Mouse (Mus musculus): ENCODE data around the gene Crnkl1. TPM values are rescaled to one million over a fixed set of nuclear protein-coding genes. Genes with fewer than 3 reads are reported as not detected.

The Crnkl1 gene
- polyA plus RNA-seq, 1 experiment from 2014 or later = 25.1 TPM

DNA sequence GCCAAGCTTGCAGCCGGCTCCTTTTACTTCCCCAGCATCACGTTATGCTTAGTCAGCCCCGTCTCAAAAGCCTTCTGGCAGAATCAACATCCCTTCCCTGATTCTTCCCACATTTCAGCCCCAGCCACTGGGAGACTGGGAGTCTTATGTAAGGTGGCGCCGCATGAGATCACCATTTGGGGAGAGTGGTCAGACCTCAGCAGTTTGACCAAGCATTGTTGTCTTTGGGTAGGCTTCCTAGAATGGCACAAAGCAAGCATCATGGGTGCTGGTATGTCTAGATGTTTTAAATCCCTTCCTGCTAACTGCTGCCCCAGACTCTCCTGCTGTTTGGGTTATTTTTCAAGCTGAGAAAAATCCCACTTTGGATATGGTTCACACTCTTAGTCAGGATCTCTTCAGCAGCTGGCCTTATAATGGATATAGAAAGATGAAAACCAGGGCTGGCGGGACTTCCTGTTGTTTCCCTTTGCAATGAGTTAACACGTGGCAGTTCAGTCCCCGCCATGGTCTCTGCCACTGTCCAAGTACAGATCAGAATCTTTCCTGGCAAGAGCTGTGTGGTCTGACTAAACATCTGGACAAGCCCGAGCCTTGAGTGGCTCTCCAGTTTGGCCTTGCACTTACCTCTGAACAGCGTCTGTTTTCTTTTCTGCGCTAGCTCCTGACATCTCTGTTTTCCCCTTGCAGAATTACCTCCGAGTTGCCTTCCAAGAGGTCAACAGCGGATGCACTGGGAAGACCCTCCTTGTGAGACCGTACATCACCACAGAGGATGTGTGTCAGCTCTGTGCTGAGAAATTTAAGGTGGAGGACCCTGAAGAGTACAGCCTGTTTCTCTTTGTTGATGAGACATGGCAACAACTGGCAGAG lies 49.7 kb downstream of the Crnkl1 start:
- ATAC-seq (replicated peaks) = no peak
- 76% methylated on average over 14 of the region's 14 CpGs for WGBS
- Histone ChIP-seq H3K27ac (peak overlapping the region; percentile 36; the same call in 1 of the 2 replicates), H3K27me3 (replicated peaks) (no peaks in the 10 kb centered on the region), H3K36me3 (replicated peaks) (0 out of 2 replicates have a peak, but pooled peaks cover 5% of the 10 kb centered on the region), H3K4me2 (no peak overlapping the region), H3K9me3 (no peaks in the 10 kb centered on the region), H3K4me3 (no peak overlapping the region), H3K9ac (no peak overlapping the region), H3K4me1 (0 out of 2 replicates have a peak, but pooled peaks cover 2% of the 10 kb centered on the region)

DNA sequence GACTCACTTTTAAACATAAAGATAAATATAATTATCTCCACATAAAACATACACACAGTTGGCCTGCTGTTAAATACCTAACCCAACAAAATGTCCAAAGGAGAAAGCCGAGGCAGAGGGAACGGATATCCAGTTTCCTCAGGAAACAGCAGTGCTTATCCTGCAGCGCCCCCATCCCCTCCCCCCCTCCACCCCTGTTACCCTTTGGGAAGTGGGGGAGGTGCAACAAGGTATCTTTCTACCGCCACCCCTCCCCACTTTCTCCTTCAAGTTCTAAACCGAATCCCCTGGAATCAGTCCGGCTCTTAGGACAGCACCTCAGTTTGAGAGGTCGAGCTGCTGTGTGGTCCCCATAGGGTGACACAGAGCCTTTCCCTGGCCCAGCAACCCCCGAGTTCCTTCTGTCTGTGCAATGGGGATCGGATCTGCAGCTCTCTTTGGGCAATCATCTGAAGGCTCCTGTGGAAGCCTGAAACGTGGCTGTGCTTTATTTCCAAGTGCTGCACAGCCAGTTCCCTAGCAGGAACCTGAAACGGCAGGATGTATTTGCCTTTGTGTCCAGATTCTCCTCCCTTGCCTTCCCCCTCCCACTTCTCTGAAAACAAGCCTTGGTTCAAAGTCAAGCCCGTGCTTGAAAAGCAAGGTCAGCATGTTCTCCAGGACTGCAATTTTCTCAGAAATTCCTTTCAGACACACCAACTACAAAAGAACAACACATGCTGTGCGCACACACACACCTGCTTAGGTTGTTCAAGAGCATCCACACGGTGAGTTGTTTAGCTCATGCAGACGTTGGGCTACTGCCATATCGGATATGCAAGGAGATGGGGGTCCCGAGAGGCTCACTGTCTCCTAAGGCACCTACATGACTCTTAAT lies 50.5 kb downstream of the Crnkl1 start:
- H3K4me2 ChIP-seq = no peak overlapping the region
- 0 out of 2 replicates have a peak, but pooled peaks cover 5% of the 10 kb centered on the region for H3K36me3 ChIP-seq (replicated peaks)
- no peak overlapping the region for H3K9ac ChIP-seq
- H3K27me3 ChIP-seq (replicated peaks) = no peaks in the 10 kb centered on the region
- H3K4me1 ChIP-seq = 0 out of 2 replicates have a peak, but pooled peaks cover 2% of the 10 kb centered on the region
- H3K4me3 ChIP-seq = no peak overlapping the region
- 41% methylated on average over 17 of the region's 17 CpGs for WGBS
- peak; percentile 58; the same call in 1 of the 2 replicates for ATAC-seq (replicated peaks)
- peak overlapping the region; percentile 36; the same call in 1 of the 2 replicates for H3K27ac ChIP-seq
- H3K9me3 ChIP-seq = no peaks in the 10 kb centered on the region

DNA sequence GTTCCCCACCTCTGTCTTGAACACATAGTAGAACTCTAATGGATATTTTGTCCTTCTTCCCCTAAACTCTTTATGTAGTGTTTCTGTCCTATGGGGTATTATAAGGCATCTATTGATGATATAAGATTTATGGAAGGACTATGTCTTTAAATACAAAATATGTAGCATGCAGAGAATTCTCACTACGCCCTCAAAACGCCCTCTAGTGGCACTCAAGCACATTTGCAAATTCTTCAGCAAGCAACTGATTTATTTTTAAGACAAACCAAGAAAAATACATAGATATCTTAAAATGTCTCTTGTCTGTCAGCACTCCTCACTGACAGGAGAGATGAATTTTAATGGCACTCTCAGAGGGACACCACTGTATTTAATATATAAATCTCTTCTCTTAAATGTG lies 52.4 kb downstream of the Crnkl1 start:
- peaks cover 7% of the 10 kb centered on the region; the same call in 1 of the 2 replicates for H3K36me3 ChIP-seq (replicated peaks)
- 0 out of 2 replicates have a peak, but pooled peaks cover 2% of the 10 kb centered on the region for H3K4me1 ChIP-seq
- no peak overlapping the region for H3K4me3 ChIP-seq
- H3K27me3 ChIP-seq (replicated peaks) = no peaks in the 10 kb centered on the region
- no peak for ATAC-seq (replicated peaks)
- WGBS = 20% methylated on average over 2 of the region's 2 CpGs
- H3K9ac ChIP-seq = no peak overlapping the region
- no peak overlapping the region for H3K27ac ChIP-seq
- no peak overlapping the region for H3K4me2 ChIP-seq
- H3K9me3 ChIP-seq = no peaks in the 10 kb centered on the region

DNA sequence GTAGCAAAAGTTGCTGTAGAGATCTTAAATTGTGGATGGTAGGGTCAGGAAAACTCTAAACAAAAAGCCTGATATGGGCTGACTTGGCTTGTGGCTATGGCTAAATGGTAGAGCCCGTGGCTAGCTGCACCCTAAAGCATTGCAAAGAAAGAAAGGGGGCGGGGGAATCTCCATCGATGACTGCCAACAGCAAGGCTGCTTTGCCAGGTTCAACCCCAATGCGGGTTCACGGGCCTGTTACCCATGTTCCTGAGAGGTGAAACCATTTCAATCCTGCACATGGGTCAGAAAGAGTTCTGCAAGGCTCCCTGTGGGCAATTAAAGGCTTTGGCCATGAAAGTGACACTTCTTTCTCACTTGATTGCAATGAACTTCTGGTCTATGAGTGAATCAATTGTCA lies 52.9 kb downstream of the Crnkl1 start:
- Histone ChIP-seq H3K27me3 (replicated peaks) (no peaks in the 10 kb centered on the region), H3K36me3 (replicated peaks) (peaks cover 3% of the 10 kb centered on the region; the same call in 1 of the 2 replicates), H3K4me3 (no peak overlapping the region), H3K27ac (no peak overlapping the region), H3K4me1 (0 out of 2 replicates have a peak, but pooled peaks cover 2% of the 10 kb centered on the region), H3K4me2 (no peak overlapping the region), H3K9me3 (no peaks in the 10 kb centered on the region), H3K9ac (no peak overlapping the region)
- ATAC-seq (replicated peaks) = no peak
- 88% methylated on average over 5 of the region's 5 CpGs for WGBS

DNA sequence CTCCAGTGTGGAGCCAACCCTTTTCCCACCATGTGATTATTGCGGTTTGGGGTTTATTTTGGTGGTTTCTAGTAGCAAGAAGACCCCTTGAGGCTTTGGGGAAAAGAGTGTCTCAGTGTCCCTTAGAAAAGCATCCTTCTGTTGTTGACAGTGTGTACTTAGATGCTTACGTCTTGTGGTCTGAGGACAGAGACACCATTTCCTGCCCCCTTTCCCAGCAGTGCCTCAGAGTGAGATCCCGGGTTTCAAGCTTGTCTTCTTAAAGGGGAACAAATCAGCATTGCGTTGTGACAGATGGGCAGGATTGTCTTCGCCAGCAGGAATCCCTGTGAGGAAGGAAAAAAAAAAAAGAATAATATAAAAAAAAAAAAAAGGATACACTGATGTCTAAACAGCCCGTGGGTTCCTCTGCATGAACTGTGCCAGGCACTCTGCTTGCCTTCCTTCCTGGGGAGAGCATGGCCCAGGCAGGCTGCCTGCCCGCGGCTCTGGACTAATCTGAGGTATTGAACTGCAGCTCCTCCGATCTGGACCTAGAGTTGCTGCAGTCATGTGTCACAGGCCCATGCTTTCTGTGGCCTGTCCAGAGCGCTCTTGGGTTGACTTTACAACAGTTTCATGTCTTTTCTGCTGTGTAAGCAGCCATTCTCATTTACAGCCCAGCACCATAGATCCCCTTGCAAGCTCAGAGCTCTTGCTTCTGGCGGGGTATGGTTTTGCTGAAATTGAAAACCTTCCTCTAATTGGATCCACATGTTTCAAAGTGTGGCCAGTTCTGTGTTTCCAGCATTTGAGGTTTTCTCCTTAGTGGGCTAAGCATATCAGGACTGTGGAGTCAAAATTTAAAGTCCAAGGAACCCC lies 53.7 kb downstream of the Crnkl1 start:
- WGBS = 69% methylated on average over 11 of the region's 11 CpGs
- Histone ChIP-seq H3K4me1 (0 out of 2 replicates have a peak, but pooled peaks cover 2% of the 10 kb centered on the region), H3K9ac (no peak overlapping the region), H3K9me3 (no peaks in the 10 kb centered on the region), H3K4me3 (no peak overlapping the region), H3K27ac (no peak overlapping the region), H3K36me3 (replicated peaks) (peaks cover 2% of the 10 kb centered on the region; the same call in 1 of the 2 replicates), H3K27me3 (replicated peaks) (no peaks in the 10 kb centered on the region), H3K4me2 (no peak overlapping the region)
- no peak for ATAC-seq (replicated peaks)

DNA sequence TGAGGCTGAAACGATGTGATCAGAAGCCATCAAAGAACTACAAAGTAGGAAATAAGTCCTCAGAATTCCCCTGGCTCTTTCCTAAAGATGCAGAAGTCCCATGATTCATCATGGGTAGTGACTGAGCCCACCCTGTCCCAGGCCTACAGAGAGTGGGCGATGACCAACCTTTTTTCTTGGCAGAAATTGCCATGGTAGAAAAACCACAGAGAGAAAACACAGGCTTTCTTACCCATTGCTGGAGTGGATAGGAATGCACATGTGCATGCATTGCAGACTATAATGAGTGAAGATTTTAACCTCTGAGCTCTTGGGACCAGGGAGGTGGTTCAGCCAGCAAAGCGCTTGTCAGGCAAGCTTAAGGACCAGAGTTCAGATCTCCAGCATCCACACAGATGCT lies 57.6 kb downstream of the Crnkl1 start:
- 92% methylated on average over 3 of the region's 3 CpGs for WGBS
- H3K9ac ChIP-seq = no peak overlapping the region
- H3K27me3 ChIP-seq (replicated peaks) = no peaks in the 10 kb centered on the region
- peaks cover 2% of the 10 kb centered on the region; the same call in 1 of the 2 replicates for H3K36me3 ChIP-seq (replicated peaks)
- H3K4me1 ChIP-seq = no peaks in the 10 kb centered on the region
- no peak overlapping the region for H3K4me3 ChIP-seq
- no peak for ATAC-seq (replicated peaks)
- no peaks in the 10 kb centered on the region for H3K9me3 ChIP-seq
- H3K4me2 ChIP-seq = no peak overlapping the region
- no peak overlapping the region for H3K27ac ChIP-seq

DNA sequence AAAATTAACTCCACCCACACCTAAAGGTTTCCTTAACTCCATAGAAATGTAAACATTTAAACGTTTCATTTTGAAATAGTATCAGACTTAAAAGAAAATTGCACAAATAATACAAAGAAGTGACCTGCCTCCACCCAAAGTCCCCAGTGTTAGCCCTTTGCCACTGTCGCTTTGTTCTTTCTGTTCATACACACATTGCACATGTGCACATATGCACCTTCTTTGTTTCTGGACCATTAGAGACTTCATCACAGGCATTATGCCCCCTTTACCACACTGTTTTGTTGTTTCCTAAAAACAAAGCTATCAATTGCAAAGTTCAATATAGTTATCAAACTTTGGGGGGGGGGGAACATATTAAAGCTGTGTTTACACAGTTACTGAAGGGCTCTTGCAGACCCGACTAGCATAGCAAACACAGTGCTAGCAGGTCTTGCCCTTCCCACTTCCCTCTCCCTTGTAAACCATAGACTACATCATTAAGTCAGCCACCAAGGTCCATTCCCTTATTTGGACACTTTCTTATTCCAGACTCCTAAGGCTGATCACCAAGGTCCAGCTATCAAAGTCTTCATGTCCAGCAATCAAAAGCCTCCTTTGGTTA lies 59.8 kb downstream of the Crnkl1 start:
- H3K27me3 ChIP-seq (replicated peaks) = no peaks in the 10 kb centered on the region
- H3K4me2 ChIP-seq = no peak overlapping the region
- peaks cover 2% of the 10 kb centered on the region; the same call in 1 of the 2 replicates for H3K36me3 ChIP-seq (replicated peaks)
- no peak overlapping the region for H3K4me3 ChIP-seq
- 75% methylated on average over 3 of the region's 3 CpGs for WGBS
- H3K27ac ChIP-seq = no peak overlapping the region
- H3K9me3 ChIP-seq = no peaks in the 10 kb centered on the region
- no peaks in the 10 kb centered on the region for H3K4me1 ChIP-seq
- no peak overlapping the region for H3K9ac ChIP-seq
- ATAC-seq (replicated peaks) = no peak

DNA sequence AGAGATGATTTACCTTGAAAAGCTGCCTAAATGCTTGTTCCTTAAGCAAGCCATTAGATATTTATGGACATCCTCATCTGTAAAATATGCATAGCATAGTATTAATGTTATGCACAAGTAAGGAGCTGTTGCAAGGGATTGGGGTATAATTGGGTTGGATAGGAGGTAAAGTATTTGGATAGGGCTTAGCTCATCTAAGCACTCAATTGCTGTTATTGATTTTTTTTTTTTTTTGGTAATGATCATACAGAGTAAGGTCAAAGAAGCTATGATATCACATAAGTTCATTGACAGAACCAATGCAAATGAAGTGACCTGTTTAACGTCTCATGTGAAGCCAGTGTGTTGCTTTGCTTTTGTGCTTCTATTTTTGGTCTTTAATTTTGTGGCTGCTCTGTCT lies 60.9 kb downstream of the Crnkl1 start:
- whole genome bisulfite sequencing = 75% methylated on average over 1 of the region's 1 CpGs
- no peak for ATAC-seq (replicated peaks)
- Histone ChIP-seq H3K36me3 (replicated peaks) (no peaks in the 10 kb centered on the region; the same call in 1 of the 2 replicates), H3K4me2 (no peak overlapping the region), H3K9me3 (no peaks in the 10 kb centered on the region), H3K4me3 (no peak overlapping the region), H3K9ac (no peak overlapping the region), H3K27me3 (replicated peaks) (no peaks in the 10 kb centered on the region), H3K4me1 (no peaks in the 10 kb centered on the region), H3K27ac (no peak overlapping the region)

DNA sequence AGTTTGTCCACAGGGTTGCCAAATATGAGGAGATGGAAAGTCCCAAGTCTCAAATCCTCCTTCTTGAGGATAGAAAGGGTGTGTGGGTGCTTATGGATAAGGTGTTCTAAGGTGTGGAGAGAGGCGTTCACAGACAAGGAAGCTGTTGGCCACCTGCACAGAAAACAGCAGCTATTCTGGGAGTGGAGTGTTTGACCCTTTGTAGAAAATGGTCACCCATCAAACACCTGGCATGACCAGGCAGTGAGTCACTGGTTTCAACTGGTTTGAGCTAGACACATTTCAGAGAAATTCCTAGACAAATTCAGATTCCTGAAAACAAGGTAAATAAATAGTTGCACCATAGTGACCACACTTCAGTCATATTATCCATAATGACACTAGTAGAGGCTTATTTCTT lies 62.7 kb downstream of the Crnkl1 start:
- 87% methylated on average over 1 of the region's 1 CpGs for WGBS
- no peaks in the 10 kb centered on the region for H3K27me3 ChIP-seq (replicated peaks)
- no peaks in the 10 kb centered on the region for H3K4me1 ChIP-seq
- ATAC-seq (replicated peaks) = no peak
- no peak overlapping the region for H3K4me2 ChIP-seq
- no peak overlapping the region for H3K27ac ChIP-seq
- no peaks in the 10 kb centered on the region for H3K9me3 ChIP-seq
- no peaks in the 10 kb centered on the region for H3K36me3 ChIP-seq (replicated peaks)
- no peak overlapping the region for H3K9ac ChIP-seq
- H3K4me3 ChIP-seq = no peak overlapping the region

DNA sequence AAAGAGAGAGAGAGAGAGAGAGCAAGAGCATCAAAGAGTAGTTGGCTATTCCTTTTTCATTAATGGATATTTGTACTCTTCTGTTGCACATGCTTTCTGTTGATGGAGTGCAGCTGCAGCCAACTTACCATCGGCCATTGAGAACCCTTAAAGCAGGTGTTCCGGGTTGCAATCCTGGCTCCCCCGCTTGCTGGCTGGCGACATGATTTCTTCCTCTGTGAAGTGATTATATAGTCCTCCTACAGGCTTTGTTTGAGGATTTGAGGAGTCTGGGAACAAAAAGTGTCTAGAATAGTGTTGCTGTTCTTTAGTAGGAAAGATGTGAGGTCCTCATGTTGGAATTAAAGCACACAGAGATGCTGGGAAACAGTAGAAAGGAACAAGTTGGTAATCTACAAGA lies 63.5 kb downstream of the Crnkl1 start:
- Histone ChIP-seq H3K4me2 (no peak overlapping the region), H3K4me3 (no peak overlapping the region), H3K27ac (no peak overlapping the region), H3K27me3 (replicated peaks) (no peaks in the 10 kb centered on the region), H3K9me3 (no peaks in the 10 kb centered on the region), H3K4me1 (no peaks in the 10 kb centered on the region), H3K36me3 (replicated peaks) (no peaks in the 10 kb centered on the region), H3K9ac (no peak overlapping the region)
- 78% methylated on average over 4 of the region's 4 CpGs for WGBS
- ATAC-seq (replicated peaks) = no peak

Data from midbrain, embryonic 15.5 days (tissue).